Mouse (Mus musculus) kidney, adult 2 months (tissue): ENCODE results near the gene Wfdc1.

ENCODE experiments used
- CTCF ChIP-seq: fragments of 200-500 bp; conservative IDR thresholded peaks from 2 replicates; pipeline ENCODE4 v1.5.1; 2011; ENCODE audit warnings: low read depth, mild to moderate bottlenecking, control low read depth, low read length, moderate library complexity, mixed read lengths; ENCODE audit not compliant: insufficient read depth, insufficient read length
- POLR2A ChIP-seq: fragments of 200-500 bp; IDR thresholded peaks from one replicate; pipeline ENCODE4 v1.6.1; 2011; ENCODE audit warnings: low read depth, low read length, control low read depth

GRCm38 (mm10) chr8:119716730-119717299 is 50.6 kb downstream of the Wfdc1 start:
- no peak for TF ChIP-seq CTCF
- no peak for TF ChIP-seq POLR2A
